Mouse (Mus musculus): ENCODE measurements around the gene Ugt1a8. TPM values are rescaled to one million over a fixed set of nuclear protein-coding genes. Genes with fewer than 3 reads are reported as not detected.
"Not testable (repeated sequence)": the region's sequence is repeated elsewhere in the genome, so short reads cannot be mapped to it uniquely, and the experiment has no call there.

Gene Ugt1a8
- polyA plus RNA-seq, 1 experiment from 2014 or later = not detected

- ATAC-seq (ENCODE audit: low read depth) = no peak
These were observed 132.7 kb downstream of the Ugt1a8 start for GRCm38 (mm10) chr1:88220336-88220735.

GRCm38 (mm10) chr1:88222216-88222615 is 134.6 kb downstream of the Ugt1a8 start:
- H3K9ac ChIP-seq (ENCODE audit: low read length) = no peak overlapping the region
- H3K36me3 ChIP-seq (ENCODE audit: control insufficient read depth, insufficient read depth, low read length) = no peaks in the 10 kb centered on the region
- H3K27ac ChIP-seq (ENCODE audit: low read length) = no peak overlapping the region
- no peaks in the 10 kb centered on the region for H3K4me1 ChIP-seq (replicated peaks; ENCODE audit: control insufficient read depth, insufficient read depth, low read length)
- WGBS = 38% methylated on average over 2 of the region's 2 CpGs
- no peaks in the 10 kb centered on the region for H3K27me3 ChIP-seq (ENCODE audit: control insufficient read depth, insufficient read depth, low read depth, low read length)
- H3K4me2 ChIP-seq (ENCODE audit: low read depth, low read length) = no peak overlapping the region
- ATAC-seq (ENCODE audit: low read depth) = no peak
- peaks cover 21% of the 10 kb centered on the region for H3K9me3 ChIP-seq (ENCODE audit: control insufficient read depth, low read length)
- H3K4me3 ChIP-seq (ENCODE audit: low read length) = no peak overlapping the region

More at GRCm38 (mm10) chr1:88220336-88220735, 132.7 kb downstream of the Ugt1a8 start:
- no peak overlapping the region for H3K27ac ChIP-seq (ENCODE audit: low read length)
- peaks cover 22% of the 10 kb centered on the region for H3K9me3 ChIP-seq (ENCODE audit: control insufficient read depth, low read length)
- H3K27me3 ChIP-seq (ENCODE audit: control insufficient read depth, insufficient read depth, low read depth, low read length) = no peaks in the 10 kb centered on the region
- H3K4me2 ChIP-seq (ENCODE audit: low read depth, low read length) = no peak overlapping the region
- H3K9ac ChIP-seq (ENCODE audit: low read length) = no peak overlapping the region
- no peaks in the 10 kb centered on the region for H3K4me1 ChIP-seq (replicated peaks; ENCODE audit: control insufficient read depth, insufficient read depth, low read length)
- H3K36me3 ChIP-seq (ENCODE audit: control insufficient read depth, insufficient read depth, low read length) = no peaks in the 10 kb centered on the region
- H3K4me3 ChIP-seq (ENCODE audit: low read length) = no peak overlapping the region

- ATAC-seq (ENCODE audit: low read depth); H3K27me3 ChIP-seq (ENCODE audit: control insufficient read depth, insufficient read depth, low read depth, low read length); H3K4me3 ChIP-seq (ENCODE audit: low read length); H3K36me3 ChIP-seq (ENCODE audit: control insufficient read depth, insufficient read depth, low read length); H3K4me2 ChIP-seq (ENCODE audit: low read depth, low read length); H3K4me1 ChIP-seq (replicated peaks; ENCODE audit: control insufficient read depth, insufficient read depth, low read length); H3K27ac ChIP-seq (ENCODE audit: low read length); H3K9ac ChIP-seq (ENCODE audit: low read length): not testable (repeated sequence)
- H3K9me3 ChIP-seq (ENCODE audit: control insufficient read depth, low read length) = peaks cover 18% of the 10 kb centered on the region
These were observed 135.4 kb downstream of the Ugt1a8 start for GRCm38 (mm10) chr1:88223011-88223515.

- WGBS = 36% methylated on average over 1 of the region's 1 CpGs
These were observed 136.0 kb downstream of the Ugt1a8 start for GRCm38 (mm10) chr1:88223591-88223990.

GRCm38 (mm10) chr1:88224029-88224776 is 136.6 kb downstream of the Ugt1a8 start:
- H3K4me1 ChIP-seq (replicated peaks; ENCODE audit: control insufficient read depth, insufficient read depth, low read length) = no peaks in the 10 kb centered on the region
- no peak overlapping the region for H3K9ac ChIP-seq (ENCODE audit: low read length)
- no peak for ATAC-seq (ENCODE audit: low read depth)
- no peaks in the 10 kb centered on the region for H3K27me3 ChIP-seq (ENCODE audit: control insufficient read depth, insufficient read depth, low read depth, low read length)
- H3K4me3 ChIP-seq (ENCODE audit: low read length) = no peak overlapping the region
- no peak overlapping the region for H3K4me2 ChIP-seq (ENCODE audit: low read depth, low read length)
- peaks cover 24% of the 10 kb centered on the region for H3K9me3 ChIP-seq (ENCODE audit: control insufficient read depth, low read length)
- no peaks in the 10 kb centered on the region for H3K36me3 ChIP-seq (ENCODE audit: control insufficient read depth, insufficient read depth, low read length)
- H3K27ac ChIP-seq (ENCODE audit: low read length) = no peak overlapping the region
- WGBS = 63% methylated on average over 2 of the region's 2 CpGs

More at GRCm38 (mm10) chr1:88223591-88223990, 136.0 kb downstream of the Ugt1a8 start:
- no peaks in the 10 kb centered on the region for H3K4me1 ChIP-seq (replicated peaks; ENCODE audit: control insufficient read depth, insufficient read depth, low read length)
- no peak overlapping the region for H3K4me2 ChIP-seq (ENCODE audit: low read depth, low read length)
- no peaks in the 10 kb centered on the region for H3K27me3 ChIP-seq (ENCODE audit: control insufficient read depth, insufficient read depth, low read depth, low read length)
- H3K9ac ChIP-seq (ENCODE audit: low read length) = no peak overlapping the region
- no peak overlapping the region for H3K27ac ChIP-seq (ENCODE audit: low read length)
- no peaks in the 10 kb centered on the region for H3K36me3 ChIP-seq (ENCODE audit: control insufficient read depth, insufficient read depth, low read length)
- no peak overlapping the region for H3K4me3 ChIP-seq (ENCODE audit: low read length)
- H3K9me3 ChIP-seq (ENCODE audit: control insufficient read depth, low read length) = peaks cover 24% of the 10 kb centered on the region
- no peak for ATAC-seq (ENCODE audit: low read depth)

- not testable (repeated sequence) for H3K27me3 ChIP-seq (ENCODE audit: control insufficient read depth, insufficient read depth, low read depth, low read length)
These were observed 137.7 kb downstream of the Ugt1a8 start for GRCm38 (mm10) chr1:88225301-88225700.

GRCm38 (mm10) chr1:88225741-88226140 is 138.1 kb downstream of the Ugt1a8 start:
- Histone ChIP-seq H3K9ac (ENCODE audit: low read length) (no peak overlapping the region), H3K4me2 (ENCODE audit: low read depth, low read length) (no peak overlapping the region), H3K36me3 (ENCODE audit: control insufficient read depth, insufficient read depth, low read length) (no peaks in the 10 kb centered on the region), H3K4me1 (replicated peaks; ENCODE audit: control insufficient read depth, insufficient read depth, low read length) (no peaks in the 10 kb centered on the region), H3K27ac (ENCODE audit: low read length) (no peak overlapping the region), H3K9me3 (ENCODE audit: control insufficient read depth, low read length) (peaks cover 39% of the 10 kb centered on the region), H3K27me3 (ENCODE audit: control insufficient read depth, insufficient read depth, low read depth, low read length) (no peaks in the 10 kb centered on the region), H3K4me3 (ENCODE audit: low read length) (no peak overlapping the region)
- ATAC-seq (ENCODE audit: low read depth) = no peak

More at GRCm38 (mm10) chr1:88225301-88225700, 137.7 kb downstream of the Ugt1a8 start:
- ATAC-seq (ENCODE audit: low read depth); H3K4me3 ChIP-seq (ENCODE audit: low read length); H3K36me3 ChIP-seq (ENCODE audit: control insufficient read depth, insufficient read depth, low read length); H3K4me2 ChIP-seq (ENCODE audit: low read depth, low read length); H3K4me1 ChIP-seq (replicated peaks; ENCODE audit: control insufficient read depth, insufficient read depth, low read length); H3K9ac ChIP-seq (ENCODE audit: low read length); H3K27ac ChIP-seq (ENCODE audit: low read length): not testable (repeated sequence)
- peaks cover 35% of the 10 kb centered on the region for H3K9me3 ChIP-seq (ENCODE audit: control insufficient read depth, low read length)
- 37% methylated on average over 2 of the region's 2 CpGs for WGBS

- Histone ChIP-seq H3K4me3 (ENCODE audit: low read length) (no peak within 1 kb of the TSS), H3K27me3 (ENCODE audit: control insufficient read depth, insufficient read depth, low read depth, low read length) (no peaks in the 10 kb centered on the region), H3K36me3 (ENCODE audit: control insufficient read depth, insufficient read depth, low read length) (no peaks in the 10 kb centered on the region), H3K9ac (ENCODE audit: low read length) (no peak within 1 kb of the TSS), H3K4me2 (ENCODE audit: low read depth, low read length) (no peak within 1 kb of the TSS), H3K27ac (ENCODE audit: low read length) (no peak within 1 kb of the TSS), H3K9me3 (ENCODE audit: control insufficient read depth, low read length) (peaks cover 50% of the 10 kb centered on the region), H3K4me1 (replicated peaks; ENCODE audit: control insufficient read depth, insufficient read depth, low read length) (no peaks in the 10 kb centered on the region)
- 46% methylated on average over 5 of the region's 5 CpGs for WGBS
- ATAC-seq (ENCODE audit: low read depth) = no peak
These were observed 139.2 kb downstream of the Ugt1a8 start, which contains the start of gene Mroh2a for GRCm38 (mm10) chr1:88226670-88227379. Gene Mroh2a, plus strand, starts transcription at chr1:88226986.

GRCm38 (mm10) chr1:88227482-88227881 is 139.9 kb downstream of the Ugt1a8 start:
- no peak for ATAC-seq (ENCODE audit: low read depth)
- Histone ChIP-seq H3K36me3 (ENCODE audit: control insufficient read depth, insufficient read depth, low read length) (no peaks in the 10 kb centered on the region), H3K9ac (ENCODE audit: low read length) (no peak overlapping the region), H3K4me1 (replicated peaks; ENCODE audit: control insufficient read depth, insufficient read depth, low read length) (no peaks in the 10 kb centered on the region), H3K4me3 (ENCODE audit: low read length) (no peak overlapping the region), H3K27ac (ENCODE audit: low read length) (no peak overlapping the region), H3K27me3 (ENCODE audit: control insufficient read depth, insufficient read depth, low read depth, low read length) (no peaks in the 10 kb centered on the region), H3K9me3 (ENCODE audit: control insufficient read depth, low read length) (peaks cover 56% of the 10 kb centered on the region), H3K4me2 (ENCODE audit: low read depth, low read length) (no peak overlapping the region)
- WGBS = 48% methylated on average over 2 of the region's 2 CpGs

Data from lung, embryonic 16.5 days (tissue).